Mouse (Mus musculus): ENCODE measurements around the gene Tenm2.

DNA sequence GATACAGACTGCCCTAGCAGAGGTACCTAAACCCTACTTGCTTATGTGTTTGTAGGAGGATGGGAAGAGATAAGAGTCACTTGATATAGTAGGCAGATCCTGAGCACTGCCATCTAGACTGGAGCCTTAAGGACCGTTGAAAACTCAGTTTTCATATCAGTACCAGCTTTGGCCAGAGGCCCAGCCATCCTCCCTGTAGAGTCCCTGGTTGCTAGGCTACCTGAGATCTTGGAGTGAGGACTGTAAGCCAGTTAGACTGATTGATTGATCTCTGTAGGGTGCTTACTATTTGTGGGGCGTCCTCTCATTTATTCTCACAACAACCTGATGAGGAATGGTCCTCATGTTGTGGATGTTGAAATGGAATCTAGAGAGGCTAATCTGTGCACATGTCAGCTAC, 1041.4 kb downstream of the Tenm2 start:
- no peak for TF ChIP-seq CTCF (IDR thresholded peaks at IDR 0.05 in 2 of 3, conservative IDR thresholded peaks at IDR 0.05 in 1 of 3; ENCODE audit: control insufficient read depth in 1 of 3, insufficient read depth in 1 of 3, low read depth in 2 of 3, low read length in 3 of 3, poor library complexity in 1 of 3, severe bottlenecking in 1 of 3)
- no peak for TF ChIP-seq RAD21 (IDR thresholded peaks at IDR 0.05; ENCODE audit: low read depth, low read length)
- TF ChIP-seq EP300 (IDR thresholded peaks at IDR 0.05; ENCODE audit: low read depth in 1 of 2, low read length in 2 of 2), result no peak
- TF ChIP-seq TBP (IDR thresholded peaks at IDR 0.05; ENCODE audit: low read depth, low read length), result no peak
- TF ChIP-seq NELFE (IDR thresholded peaks at IDR 0.05; ENCODE audit: low read depth, low read length), result no peak
- no peak for TF ChIP-seq SIN3A (IDR thresholded peaks at IDR 0.05; ENCODE audit: low read length)
- TF ChIP-seq ZC3H11A (IDR thresholded peaks at IDR 0.05; ENCODE audit: low read depth, low read length), result no peak
- no peak for TF ChIP-seq POLR2A (IDR thresholded peaks at IDR 0.05; ENCODE audit: control insufficient read depth in 1 of 2, insufficient read depth in 1 of 2, low read depth in 1 of 2, low read length in 2 of 2, poor library complexity in 1 of 2)
- no peak for TF ChIP-seq MXI1 (IDR thresholded peaks at IDR 0.05; ENCODE audit: low read depth, low read length)
- TF ChIP-seq POLR2AphosphoS2 (IDR thresholded peaks at IDR 0.05; ENCODE audit: low read length), result no peak

Data from MEL (cell line).